Mouse (Mus musculus) lung, embryonic 16.5 days (tissue): ENCODE data around the gene Lrrc7. TPM values are rescaled to one million over a fixed set of nuclear protein-coding genes. Genes with fewer than 3 reads are reported as not detected.

Experiments used
- ATAC-seq: fragments of 200-750 bp; cut with Nextera tagmentation; 2 replicates; pipeline ENCODE4 v1.8.0; 2017; ENCODE audit warnings: low read depth, mild to moderate bottlenecking, moderate library complexity
- H3K27ac ChIP-seq: fragments of 300-500 bp; sonication (generic); 2 replicates; pipeline ENCODE4 v1.5.1; 2014; ENCODE audit warnings: mild to moderate bottlenecking, control low read depth, low read length
- H3K27me3 ChIP-seq: fragments of 300-500 bp; sonication (generic); 2 replicates; pipeline ENCODE4 v1.6.1; 2014; ENCODE audit warnings: low read depth, low read length, mixed read lengths; ENCODE audit not compliant: control insufficient read depth, insufficient read depth
- H3K36me3 ChIP-seq: fragments of 300-500 bp; sonication (generic); 2 replicates; pipeline ENCODE4 v1.6.1; 2014; ENCODE audit warnings: low read length; ENCODE audit not compliant: control insufficient read depth, insufficient read depth
- H3K4me1 ChIP-seq: fragments of 300-500 bp; sonication (generic); replicated peaks from 2 replicates; pipeline ENCODE4 v1.6.1; 2014; ENCODE audit warnings: low read length, mixed read lengths; ENCODE audit not compliant: control insufficient read depth, insufficient read depth
- H3K4me2 ChIP-seq: fragments of 300-500 bp; sonication (generic); 2 replicates; pipeline ENCODE4 v1.6.1; 2014; ENCODE audit warnings: low read depth, low read length, control low read depth
- H3K4me3 ChIP-seq: fragments of 300-500 bp; sonication (generic); 2 replicates; pipeline ENCODE4 v1.5.1; 2014; ENCODE audit warnings: mild to moderate bottlenecking, low read length, control low read depth
- H3K9ac ChIP-seq: fragments of 300-500 bp; sonication (generic); 2 replicates; pipeline ENCODE4 v1.6.1; 2014; ENCODE audit warnings: low read length, control low read depth
- H3K9me3 ChIP-seq: fragments of 300-500 bp; sonication (generic); 2 replicates; pipeline ENCODE4 v1.6.1; 2016; ENCODE audit warnings: low read length; ENCODE audit not compliant: control insufficient read depth
- WGBS: fragments of 180-500 bp; shearing (Covaris S2); extraction: QIAGEN DNeasy Blood & Tissue Kit; methylation state at CpG from one replicate; pipeline ENCODE4 v1.1.7; 2014; 5-methylcytosine and 5-hydroxymethylcytosine counted together
- polyA plus RNA-seq: library from polyadenylated mRNA; unstranded; fragments of >200 nt; fragmentation: Nextera tagmentation; extraction: Ambion mirVana; gene quantifications from 2 replicates; pipeline ENCODE4 v1.2.1, GENCODE M21; 2015

Gene Lrrc7
- polyA plus RNA-seq, 1 experiment from 2014 or later = 0.09 TPM

DNA sequence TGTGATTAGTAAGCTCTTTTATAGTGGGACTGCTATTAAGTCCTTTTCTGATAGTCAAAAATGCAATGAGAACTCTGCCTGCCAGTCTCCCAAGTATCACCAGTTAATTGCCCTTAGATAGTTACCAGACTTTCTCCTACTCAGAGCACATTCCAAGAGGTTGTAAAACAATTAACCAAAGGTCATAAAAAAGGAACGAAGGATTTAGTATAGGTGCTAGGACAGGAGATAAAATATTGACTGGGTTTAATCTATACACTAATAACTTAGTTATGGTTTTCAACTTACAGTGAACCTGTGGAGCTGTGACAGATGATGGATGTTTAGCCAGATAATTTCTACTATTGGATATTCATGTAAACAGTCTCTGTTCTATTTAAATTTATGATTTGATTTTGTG, 175.2 kb downstream of the Lrrc7 start:
- Histone ChIP-seq H3K4me1 (no peaks in the 10 kb centered on the region), H3K27ac (no peak overlapping the region), H3K36me3 (no peaks in the 10 kb centered on the region), H3K4me3 (no peak overlapping the region), H3K9me3 (no peaks in the 10 kb centered on the region), H3K4me2 (no peak overlapping the region), H3K27me3 (no peaks in the 10 kb centered on the region), H3K9ac (no peak overlapping the region)
- 16% methylated on average over 1 of the region's 1 CpGs for WGBS
- ATAC-seq = no peak

DNA sequence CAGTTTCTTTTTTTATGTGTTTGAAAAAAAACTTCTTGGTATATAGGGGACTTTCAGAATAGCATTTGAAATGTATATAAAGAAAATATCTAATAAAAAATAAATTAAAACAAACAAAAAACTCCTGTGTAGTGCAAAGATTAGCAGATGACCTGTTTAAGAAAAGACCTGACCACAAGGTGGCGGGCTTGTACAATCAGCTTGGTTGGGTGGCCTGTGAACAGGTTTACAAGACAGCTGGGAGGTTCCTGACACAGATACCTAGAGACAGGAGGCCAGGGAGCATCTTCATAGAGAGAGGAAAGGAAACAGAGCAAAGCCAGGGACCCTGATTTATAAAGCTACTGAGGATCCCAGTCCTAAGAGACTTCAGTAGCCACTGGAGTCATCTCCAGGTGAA, 186.1 kb downstream of the Lrrc7 start:
- Histone ChIP-seq H3K36me3 (no peaks in the 10 kb centered on the region), H3K27me3 (no peaks in the 10 kb centered on the region), H3K4me3 (no peak overlapping the region), H3K4me2 (no peak overlapping the region), H3K4me1 (no peaks in the 10 kb centered on the region), H3K27ac (no peak overlapping the region), H3K9ac (no peak overlapping the region), H3K9me3 (no peaks in the 10 kb centered on the region)
- 3% methylated on average over 1 of the region's 1 CpGs for WGBS
- no peak for ATAC-seq

GRCm38 (mm10) chr3:158369169-158369568, 192.9 kb downstream of the Lrrc7 start:
- 72% methylated on average over 3 of the region's 3 CpGs for WGBS
- H3K4me2 ChIP-seq = no peak overlapping the region
- H3K9me3 ChIP-seq = no peaks in the 10 kb centered on the region
- no peaks in the 10 kb centered on the region for H3K27me3 ChIP-seq
- H3K9ac ChIP-seq = no peak overlapping the region
- ATAC-seq = no peak
- no peaks in the 10 kb centered on the region for H3K4me1 ChIP-seq
- H3K36me3 ChIP-seq = no peaks in the 10 kb centered on the region
- no peak overlapping the region for H3K27ac ChIP-seq
- no peak overlapping the region for H3K4me3 ChIP-seq

DNA sequence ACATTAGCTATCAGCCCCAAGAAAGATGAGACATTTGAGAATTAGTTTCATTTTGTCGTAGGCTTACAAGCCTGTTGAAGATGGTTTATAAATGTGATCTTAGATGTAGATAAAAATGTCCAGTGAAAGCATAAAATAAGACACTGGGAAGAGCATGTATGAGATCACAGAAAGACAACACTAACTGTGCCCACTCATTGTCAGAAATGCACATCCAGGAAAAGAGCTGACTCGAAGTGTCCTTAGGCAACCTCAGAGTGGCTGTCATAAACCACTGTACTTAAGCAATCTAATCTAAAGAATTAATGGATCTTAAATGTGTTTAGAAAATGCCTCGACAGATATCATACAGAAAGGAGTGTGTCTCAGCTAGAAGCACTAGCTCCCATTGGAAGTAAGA, 196.2 kb downstream of the Lrrc7 start:
- H3K4me3 ChIP-seq = no peak overlapping the region
- H3K27ac ChIP-seq = no peak overlapping the region
- H3K4me2 ChIP-seq = no peak overlapping the region
- 59% methylated on average over 3 of the region's 3 CpGs for WGBS
- ATAC-seq = no peak
- H3K9ac ChIP-seq = no peak overlapping the region
- H3K4me1 ChIP-seq = no peaks in the 10 kb centered on the region
- H3K27me3 ChIP-seq = no peaks in the 10 kb centered on the region
- H3K9me3 ChIP-seq = no peaks in the 10 kb centered on the region
- H3K36me3 ChIP-seq = no peaks in the 10 kb centered on the region

- H3K9ac ChIP-seq = no peak overlapping the region
- no peak overlapping the region for H3K27ac ChIP-seq
- no peak for ATAC-seq
- no peaks in the 10 kb centered on the region for H3K9me3 ChIP-seq
- 100% methylated on average over 2 of the region's 2 CpGs for WGBS
- no peaks in the 10 kb centered on the region for H3K27me3 ChIP-seq
- H3K4me3 ChIP-seq = no peak overlapping the region
- H3K4me2 ChIP-seq = no peak overlapping the region
- no peaks in the 10 kb centered on the region for H3K36me3 ChIP-seq
- H3K4me1 ChIP-seq = no peaks in the 10 kb centered on the region
These were observed 199.9 kb downstream of the Lrrc7 start for GRCm38 (mm10) chr3:158362091-158362490.

- Histone ChIP-seq H3K4me3 (no peak overlapping the region), H3K27ac (no peak overlapping the region), H3K36me3 (no peaks in the 10 kb centered on the region), H3K9me3 (no peaks in the 10 kb centered on the region), H3K27me3 (no peaks in the 10 kb centered on the region), H3K4me1 (no peaks in the 10 kb centered on the region), H3K9ac (no peak overlapping the region), H3K4me2 (no peak overlapping the region)
- no peak for ATAC-seq
- 64% methylated on average over 1 of the region's 1 CpGs for WGBS
These were observed 205.3 kb downstream of the Lrrc7 start for GRCm38 (mm10) chr3:158356706-158357105.

DNA sequence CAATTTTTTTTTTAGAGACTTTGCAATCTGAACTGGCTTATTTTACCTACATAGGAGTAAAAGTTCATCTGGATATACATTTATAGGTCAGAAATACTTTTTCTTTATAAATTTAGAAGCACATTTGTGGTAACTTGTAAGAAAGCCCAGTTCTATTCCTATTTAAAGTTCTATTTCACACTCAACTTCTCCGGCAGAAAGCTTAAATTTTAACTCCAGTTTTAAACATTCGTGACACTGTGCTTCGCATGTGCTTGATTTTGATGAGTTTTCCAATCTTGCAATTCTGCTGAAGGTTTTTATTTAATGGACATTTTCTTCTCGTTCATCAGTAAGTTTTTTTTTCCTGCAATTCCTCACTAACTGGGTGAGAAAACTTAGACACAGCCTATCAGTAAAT, 205.8 kb downstream of the Lrrc7 start:
- no peak for ATAC-seq
- no peaks in the 10 kb centered on the region for H3K9me3 ChIP-seq
- WGBS = 79% methylated on average over 4 of the region's 4 CpGs

GRCm38 (mm10) chr3:158340808-158341207, 221.2 kb downstream of the Lrrc7 start:
- Histone ChIP-seq H3K27ac (no peak overlapping the region), H3K4me3 (no peak overlapping the region), H3K9ac (no peak overlapping the region), H3K27me3 (no peaks in the 10 kb centered on the region), H3K36me3 (no peaks in the 10 kb centered on the region), H3K4me1 (no peaks in the 10 kb centered on the region), H3K9me3 (no peaks in the 10 kb centered on the region), H3K4me2 (no peak overlapping the region)
- no peak for ATAC-seq

More for the DNA sequence above, 205.8 kb downstream of the Lrrc7 start:
- Histone ChIP-seq H3K27me3 (no peaks in the 10 kb centered on the region), H3K9ac (no peak overlapping the region), H3K27ac (no peak overlapping the region), H3K36me3 (no peaks in the 10 kb centered on the region), H3K4me3 (no peak overlapping the region), H3K4me2 (no peak overlapping the region), H3K4me1 (no peaks in the 10 kb centered on the region)

DNA sequence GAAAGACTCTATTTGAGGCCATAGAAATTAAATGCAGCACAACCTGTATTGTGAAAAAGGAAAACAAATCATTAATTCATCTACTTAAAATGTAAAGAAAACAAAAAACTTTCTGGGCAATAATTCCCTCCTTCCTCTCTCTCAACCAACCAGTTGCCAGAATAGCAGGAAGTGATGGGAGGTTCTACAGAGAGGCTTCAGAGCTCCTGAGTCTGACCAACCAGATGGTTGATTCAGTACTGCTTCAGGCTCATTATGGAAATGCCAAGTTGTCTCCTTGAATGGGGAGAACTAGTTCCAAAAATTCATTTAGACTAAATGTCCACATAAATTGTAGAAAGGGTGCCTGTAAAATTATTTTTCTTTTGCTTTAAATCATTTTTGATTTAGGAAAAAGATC, 231.9 kb downstream of the Lrrc7 start:
- Histone ChIP-seq H3K9me3 (no peaks in the 10 kb centered on the region), H3K36me3 (no peaks in the 10 kb centered on the region), H3K27me3 (no peaks in the 10 kb centered on the region), H3K9ac (no peak overlapping the region), H3K4me2 (no peak overlapping the region), H3K4me3 (no peak overlapping the region), H3K27ac (no peak overlapping the region), H3K4me1 (no peaks in the 10 kb centered on the region)
- no peak for ATAC-seq

DNA sequence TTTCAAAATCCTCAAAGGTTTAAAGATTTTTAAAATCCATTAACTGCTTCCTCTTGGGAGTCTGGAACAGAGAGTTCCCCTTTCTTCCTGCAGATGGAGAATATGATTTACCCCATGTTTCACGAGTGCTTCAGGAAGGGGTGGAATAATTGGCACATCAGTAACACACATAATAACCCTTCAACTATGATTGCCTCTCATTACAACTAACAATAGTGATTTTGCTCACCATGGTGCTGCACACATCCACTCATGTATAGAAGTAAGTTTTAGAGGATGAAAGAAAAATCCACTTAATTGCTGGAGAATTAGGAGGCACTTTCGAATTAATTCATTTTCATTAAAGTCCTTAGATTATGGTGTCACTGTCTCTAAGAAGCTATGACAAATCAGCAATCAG, 251.6 kb downstream of the Lrrc7 start:
- no peak overlapping the region for H3K27ac ChIP-seq
- H3K27me3 ChIP-seq = no peaks in the 10 kb centered on the region
- no peaks in the 10 kb centered on the region for H3K36me3 ChIP-seq
- no peak overlapping the region for H3K4me3 ChIP-seq
- H3K9ac ChIP-seq = no peak overlapping the region
- H3K9me3 ChIP-seq = no peaks in the 10 kb centered on the region
- H3K4me1 ChIP-seq = no peaks in the 10 kb centered on the region
- ATAC-seq = no peak
- no peak overlapping the region for H3K4me2 ChIP-seq
- 61% methylated on average over 2 of the region's 2 CpGs for WGBS
